Mouse (Mus musculus) olfactory bulb, adult 2 months (tissue): Measurements from ENCODE around the gene Bmp8a. TPM values are rescaled to one million over a fixed set of nuclear protein-coding genes. Genes with fewer than 3 reads are reported as not detected.
"Not testable (repeated sequence)": the region's sequence is repeated elsewhere in the genome, so short reads cannot be mapped to it uniquely, and the experiment has no call there.

Experiments used
- H3K27ac ChIP-seq: fragments of 200-500 bp; 2 replicates; pipeline ENCODE4 v1.5.1; 2012; ENCODE audit warnings: low read depth, low read length; ENCODE audit not compliant: insufficient read depth
- H3K4me1 ChIP-seq: fragments of 200-500 bp; 2 replicates; pipeline ENCODE4 v1.6.1; 2012; ENCODE audit warnings: low read length; ENCODE audit not compliant: control insufficient read depth, insufficient read depth
- H3K4me3 ChIP-seq: fragments of 200-500 bp; 2 replicates; pipeline ENCODE4 v1.5.1; 2012; ENCODE audit warnings: mild to moderate bottlenecking, low read depth, low read length, moderate library complexity; ENCODE audit not compliant: insufficient read depth
- CTCF ChIP-seq: fragments of 200-500 bp; IDR thresholded peaks from 2 replicates; pipeline ENCODE4 v1.5.1; 2012; ENCODE audit warnings: low read depth, mild to moderate bottlenecking, low read length, moderate library complexity; ENCODE audit not compliant: insufficient read depth
- POLR2A ChIP-seq: fragments of 200-500 bp; IDR thresholded peaks from 2 replicates; pipeline ENCODE4 v1.6.1; 2012; ENCODE audit warnings: mild to moderate bottlenecking, low read depth, low read length, moderate library complexity; ENCODE audit not compliant: insufficient read depth
- WGBS: fragments of 180-500 bp; shearing (Covaris S2); methylation state at CpG from one replicate; pipeline ENCODE4 v1.1.7; 2018; 5-methylcytosine and 5-hydroxymethylcytosine counted together
- polyA plus RNA-seq: library from polyadenylated mRNA; stranded (reverse); fragments of >200 nt; gene quantifications from 2 replicates; pipeline ENCODE4 v1.2.4, GENCODE M21; 2012; ENCODE audit warnings: low replicate concordance; ENCODE audit not compliant: missing spikeins, insufficient read depth, insufficient read length

Gene Bmp8a
- polyA plus RNA-seq, 1 experiment, result not detected

DNA sequence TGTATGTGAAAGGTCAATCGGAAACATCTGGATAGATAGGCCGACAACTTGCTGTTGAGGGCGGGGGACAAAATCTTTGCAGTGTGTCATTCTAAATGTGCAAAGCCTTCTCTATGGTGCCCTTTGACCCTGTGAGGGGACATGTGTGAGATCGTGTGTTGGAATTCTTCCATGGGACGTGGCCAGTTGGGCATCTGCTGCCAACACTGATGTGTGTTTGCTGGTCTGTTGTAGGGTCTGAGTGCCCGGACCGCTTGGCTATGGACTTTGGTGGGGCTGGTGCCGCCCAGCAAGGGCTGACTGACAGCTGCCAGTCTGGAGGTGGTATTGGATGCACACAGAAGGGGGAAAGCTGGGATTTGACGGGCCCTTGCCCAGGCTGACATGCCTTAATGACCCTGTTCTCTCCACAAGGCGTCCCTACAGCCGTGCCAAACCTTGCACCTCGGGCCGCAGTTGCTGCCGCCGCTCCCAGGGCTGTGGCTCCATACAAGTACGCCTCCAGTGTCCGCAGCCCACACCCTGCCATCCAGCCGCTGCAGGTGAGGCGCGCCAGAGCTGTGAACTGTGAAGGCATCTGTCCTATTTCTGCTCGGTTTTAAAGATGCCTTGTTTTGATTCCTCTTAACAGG lies 47.4 kb downstream of the Bmp8a start:
- no peaks in the 10 kb centered on the region for H3K4me1 ChIP-seq
- H3K4me3 ChIP-seq, result no peak overlapping the region
- H3K27ac ChIP-seq, result no peak overlapping the region
- TF ChIP-seq CTCF (no peak), POLR2A (no peak)
- WGBS, result 91% methylated on average over 21 of the region's 21 CpGs

DNA sequence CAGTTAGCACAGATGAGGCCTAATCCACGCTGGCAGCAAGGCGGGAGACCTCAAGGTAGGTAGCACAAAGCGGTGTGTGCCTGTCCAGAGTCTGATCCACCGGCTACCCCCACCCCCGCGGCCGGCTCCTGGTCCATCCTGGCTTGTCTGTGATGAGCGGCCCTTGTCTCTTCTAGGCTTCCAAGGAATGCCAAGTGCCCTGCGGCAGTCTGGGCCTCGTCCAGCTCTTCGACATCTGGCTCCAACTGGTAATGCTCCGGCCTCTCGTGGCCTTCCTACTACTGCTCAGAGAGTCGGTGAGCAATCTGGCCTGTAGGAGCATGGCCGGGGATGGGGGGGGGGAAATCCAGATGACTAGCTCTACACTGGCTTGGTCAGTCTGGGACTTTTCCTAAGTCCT lies 48.0 kb downstream of the Bmp8a start:
- H3K4me1 ChIP-seq, H3K27ac ChIP-seq, H3K4me3 ChIP-seq: not testable (repeated sequence)
- 82% methylated on average over 15 of the region's 15 CpGs for WGBS

DNA sequence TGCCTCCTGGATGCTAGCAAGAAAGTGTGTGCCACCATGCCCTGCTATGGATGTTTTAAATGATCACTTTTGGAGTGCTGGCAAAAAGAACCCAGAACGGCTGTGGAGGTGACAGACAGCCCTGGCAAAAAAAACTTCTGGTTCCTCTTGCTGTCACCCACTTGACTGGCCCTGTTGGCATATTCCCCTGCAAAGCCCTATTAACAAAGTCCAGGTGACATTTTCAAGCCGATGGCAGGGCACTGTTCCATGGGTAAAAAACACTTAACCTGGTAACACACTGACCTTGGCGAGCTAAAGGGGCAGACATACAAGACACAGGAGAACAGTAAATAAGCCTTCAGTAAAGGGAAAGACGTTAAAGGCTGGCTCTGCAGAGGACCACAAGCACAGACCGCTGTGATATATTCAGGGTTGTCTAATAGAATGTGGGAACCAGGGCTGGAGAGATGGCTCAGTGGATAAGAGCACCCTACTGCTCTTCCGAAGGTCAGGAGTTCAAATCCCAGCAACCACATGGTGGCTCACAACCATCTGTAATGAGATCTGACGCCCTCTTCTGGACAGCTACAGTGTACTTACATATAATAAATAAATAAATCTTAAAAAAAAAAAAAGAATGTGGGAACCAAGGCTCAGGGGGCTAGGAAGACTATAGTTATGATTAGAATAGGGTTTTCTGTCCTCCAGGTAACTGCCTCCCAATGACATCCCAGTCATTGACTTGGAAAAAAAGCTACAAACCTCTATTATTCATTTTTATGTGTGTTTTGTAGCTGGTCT lies 49.2 kb downstream of the Bmp8a start:
- Histone ChIP-seq H3K27ac (no peak overlapping the region), H3K4me3 (no peak overlapping the region), H3K4me1 (no peaks in the 10 kb centered on the region)
- 82% methylated on average over 7 of the region's 7 CpGs for WGBS
- no peak for TF ChIP-seq POLR2A

DNA sequence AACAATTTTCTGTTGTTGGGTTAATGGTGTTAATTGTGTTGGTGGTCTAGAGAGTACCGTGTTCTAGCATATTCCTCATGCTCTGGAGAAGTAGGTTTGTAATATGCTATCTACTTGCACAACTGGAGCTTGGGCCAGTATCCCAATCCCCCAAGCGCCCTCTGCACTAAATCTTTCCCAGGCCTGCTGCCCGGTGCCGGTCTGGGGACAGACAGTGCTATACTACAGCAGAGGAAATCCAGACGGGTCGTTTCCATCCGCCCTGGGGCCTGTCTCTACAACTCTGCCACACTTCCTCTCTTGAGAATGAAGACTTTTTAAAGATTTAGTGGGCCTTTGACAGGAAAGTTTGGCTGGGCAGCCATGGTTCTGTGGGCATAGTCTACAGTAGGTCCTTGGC lies 50.1 kb downstream of the Bmp8a start:
- 89% methylated on average over 7 of the region's 7 CpGs for WGBS
- TF ChIP-seq CTCF (no peak), POLR2A (no peak)
- H3K4me1 ChIP-seq, result no peaks in the 10 kb centered on the region
- no peak overlapping the region for H3K4me3 ChIP-seq
- no peak overlapping the region for H3K27ac ChIP-seq

DNA sequence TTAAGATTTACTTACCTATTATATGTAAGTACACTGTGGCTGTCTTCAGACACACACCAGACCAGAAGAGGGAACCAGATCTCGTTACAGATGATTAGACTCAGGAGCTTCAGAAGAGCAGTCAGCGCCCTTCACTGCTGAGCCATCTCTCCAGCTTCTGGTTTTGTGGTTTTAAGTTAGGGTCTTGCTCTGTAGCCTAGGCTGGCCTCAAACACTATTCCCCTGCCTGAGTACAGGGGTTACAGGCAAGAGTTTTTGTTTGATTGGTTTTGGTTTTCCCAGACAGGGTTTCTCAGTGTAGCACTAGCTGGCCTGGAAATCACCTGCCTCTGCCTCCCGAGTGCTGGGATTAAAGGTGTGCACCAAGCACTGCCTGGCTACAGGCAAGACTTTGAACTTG lies 50.7 kb downstream of the Bmp8a start:
- Histone ChIP-seq H3K4me3 (no peak overlapping the region), H3K4me1 (no peaks in the 10 kb centered on the region), H3K27ac (no peak overlapping the region)
- WGBS, result 90% methylated on average over 3 of the region's 3 CpGs
- TF ChIP-seq CTCF, result no peak
- TF ChIP-seq POLR2A, result no peak

DNA sequence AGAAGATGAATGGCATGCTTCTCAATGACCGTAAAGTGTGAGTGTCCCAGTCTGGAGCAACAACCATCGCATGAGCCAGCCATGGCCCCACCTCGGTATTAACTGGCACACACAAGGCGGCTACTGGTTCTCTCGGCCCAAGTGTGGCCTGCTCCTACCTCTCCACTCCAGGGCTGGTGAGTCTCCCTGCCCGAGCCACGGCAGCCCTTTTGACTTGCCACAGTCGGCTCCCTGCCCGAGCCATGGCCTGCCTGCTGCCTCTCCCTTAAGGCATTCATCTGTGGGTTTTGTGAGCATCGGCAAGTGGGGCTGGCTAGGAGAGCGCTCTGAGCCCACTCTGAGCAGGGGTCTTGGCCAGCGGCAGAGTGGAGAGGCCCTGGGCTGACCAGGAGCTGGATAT lies 54.0 kb downstream of the Bmp8a start:
- no peak overlapping the region for H3K27ac ChIP-seq
- no peak for TF ChIP-seq CTCF
- TF ChIP-seq POLR2A, result no peak
- peaks cover 11% of the 10 kb centered on the region for H3K4me1 ChIP-seq
- no peak overlapping the region for H3K4me3 ChIP-seq
- WGBS, result 85% methylated on average over 12 of the region's 12 CpGs

DNA sequence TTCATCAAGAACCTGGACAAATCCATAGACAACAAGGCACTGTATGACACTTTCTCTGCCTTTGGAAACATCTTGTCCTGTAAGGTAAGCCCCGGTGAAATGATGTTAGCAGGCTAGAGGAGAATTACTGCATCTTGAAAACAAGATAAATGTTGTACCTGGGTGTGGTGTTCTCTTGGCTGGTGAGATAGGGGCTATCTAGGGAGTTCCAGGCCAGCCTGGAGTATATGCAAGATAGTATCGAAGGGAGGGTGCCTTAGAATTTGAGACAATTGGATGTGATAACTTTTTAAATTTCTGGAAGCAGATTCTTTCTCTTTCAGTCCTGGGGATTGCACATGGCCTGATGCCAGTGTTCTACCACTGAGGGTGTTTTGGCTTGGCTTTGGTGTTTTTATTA lies 56.3 kb downstream of the Bmp8a start:
- no peak for TF ChIP-seq CTCF
- TF ChIP-seq POLR2A, result no peak
- H3K4me3 ChIP-seq, result no peak overlapping the region
- WGBS, result 88% methylated on average over 2 of the region's 2 CpGs
- H3K4me1 ChIP-seq, result peaks cover 15% of the 10 kb centered on the region
- no peak overlapping the region for H3K27ac ChIP-seq

DNA sequence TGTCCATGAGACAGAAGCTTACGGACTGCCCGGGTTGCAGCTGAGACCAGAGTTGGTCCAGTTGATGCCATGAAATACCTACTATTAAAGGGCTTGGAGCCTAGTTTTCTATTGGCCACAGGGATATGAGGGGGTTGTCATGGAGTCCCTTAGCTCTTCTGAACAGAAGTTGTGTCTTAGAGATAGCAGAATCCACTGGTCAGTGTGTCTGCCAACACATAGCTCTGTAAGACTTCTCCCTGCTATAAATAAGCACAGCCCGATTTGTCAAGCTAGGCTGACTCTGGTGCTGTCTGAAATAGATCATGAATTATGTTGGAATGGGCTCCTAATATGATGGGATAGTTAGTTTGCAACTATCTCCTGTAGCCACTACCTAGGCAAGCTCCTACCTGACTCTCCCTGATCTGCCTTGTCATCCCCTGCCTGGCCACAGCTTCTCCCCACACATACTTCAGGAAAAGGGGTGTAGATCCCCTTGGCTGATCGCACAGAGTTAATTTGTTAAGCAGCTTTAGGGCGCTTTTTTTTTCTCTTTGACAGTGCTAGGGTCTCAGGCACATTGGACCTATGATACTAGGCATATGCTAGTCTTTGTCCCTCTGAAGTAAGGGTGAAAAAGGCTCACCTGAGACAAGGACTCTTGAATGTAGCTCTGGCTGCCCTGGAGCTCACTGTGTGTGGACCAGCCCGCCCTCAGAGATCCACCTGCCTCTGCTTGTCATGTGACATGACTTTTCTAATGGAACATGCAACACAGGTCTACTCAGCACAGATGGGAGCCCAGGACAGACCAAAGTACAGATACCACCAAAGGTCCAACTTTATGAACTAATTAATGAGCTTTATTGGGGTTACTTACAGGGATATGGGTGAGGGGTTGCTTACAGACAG lies 58.1 kb downstream of the Bmp8a start:
- Histone ChIP-seq H3K4me3 (no peak overlapping the region), H3K4me1 (peaks cover 15% of the 10 kb centered on the region), H3K27ac (no peak overlapping the region)
- WGBS, result 74% methylated on average over 6 of the region's 6 CpGs
- TF ChIP-seq POLR2A, result no peak
- TF ChIP-seq CTCF, result no peak

DNA sequence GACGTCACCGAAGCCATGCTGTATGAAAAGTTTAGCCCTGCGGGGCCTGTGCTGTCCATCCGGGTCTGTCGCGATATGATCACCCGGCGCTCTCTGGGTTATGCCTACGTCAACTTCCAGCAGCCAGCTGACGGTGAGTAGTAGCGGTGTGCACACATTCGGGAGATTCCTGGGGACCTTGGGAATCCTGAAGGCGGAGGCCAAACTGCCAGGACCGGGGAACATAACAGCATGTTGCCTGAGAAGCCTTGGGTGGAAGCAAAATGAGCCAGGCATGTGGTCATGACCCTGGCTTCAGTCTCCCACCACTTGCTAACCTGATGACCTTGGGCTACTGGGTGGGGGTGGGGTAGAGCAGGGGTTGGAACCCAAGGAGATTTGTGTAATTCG lies 59.4 kb downstream of the Bmp8a start:
- WGBS, result 2% methylated on average over 15 of the region's 15 CpGs

DNA sequence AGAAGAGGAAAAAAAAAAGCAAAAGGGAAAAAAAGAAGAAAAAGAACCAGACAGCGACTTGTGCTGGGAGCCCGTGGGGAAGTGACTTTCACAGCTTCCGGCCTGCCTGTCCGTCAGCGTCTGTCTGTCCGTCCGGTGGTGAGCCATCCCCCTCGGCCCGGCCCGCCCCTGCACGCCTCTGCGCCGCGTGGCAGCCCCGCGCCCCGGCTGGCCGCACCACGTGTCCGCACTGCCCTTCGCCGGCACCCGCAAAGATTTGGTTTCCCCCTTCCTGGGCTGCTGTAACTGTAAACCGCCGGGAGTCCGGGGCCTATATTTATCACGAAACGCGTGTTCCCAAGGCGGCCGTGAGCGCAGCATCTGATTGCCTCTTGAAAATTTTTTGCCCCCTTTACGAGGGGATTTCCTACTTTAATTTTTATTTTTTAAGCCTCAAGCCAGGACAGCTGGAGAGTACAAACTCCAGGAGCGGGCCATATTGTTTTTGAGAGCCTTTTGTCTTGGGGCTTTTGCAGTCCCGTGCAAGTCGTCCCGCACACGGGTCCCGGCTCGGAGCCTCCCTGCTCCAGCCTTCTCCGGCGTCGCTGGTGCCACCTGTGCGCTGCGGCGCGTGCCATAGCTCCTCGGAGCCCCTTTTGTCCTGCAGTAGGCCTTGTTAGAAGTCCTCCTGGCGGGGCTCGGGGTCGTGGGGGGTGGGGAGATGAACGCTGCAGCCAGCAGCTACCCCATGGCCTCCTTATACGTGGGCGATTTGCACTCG lies 60.0 kb downstream of the Bmp8a start:
- not testable (repeated sequence) for H3K27ac ChIP-seq
- H3K4me3 ChIP-seq, result peak overlapping the region; percentile 86
- WGBS, result under 1% methylated on average over 48 of the region's 55 CpGs
- peaks cover 15% of the 10 kb centered on the region for H3K4me1 ChIP-seq

More for the DNA sequence above, 59.4 kb downstream of the Bmp8a start:
- Histone ChIP-seq H3K4me3 (peak overlapping the region; percentile 86), H3K4me1 (peaks cover 15% of the 10 kb centered on the region)
- not testable (repeated sequence) for H3K27ac ChIP-seq
